Comparison of ENCODE assay signal across 8 mouse cellular contexts in genomic region chr2:3799767-3800554, GRCm38 (mm10).
A peak's percentile ranks its signal among the peaks of the same experiment; 100 is the strongest.
DNase-seq lines count a peak whose midpoint lies in the region; ATAC-seq and TF ChIP-seq lines count a peak whose summit lies in the region.

No protein-coding gene starts in this region.

- no peak overlapping the region for H3K4me3 ChIP-seq in MEL (ENCODE audit: control insufficient read depth in 1 of 2, insufficient read depth in 1 of 2, low read depth in 2 of 2, low read length in 2 of 2)
- H3K4me3 ChIP-seq in bone marrow macrophage, adult 2 months (ENCODE audit: insufficient read depth, low read length) = peak overlapping the region; percentile 43
- peak overlapping the region; percentile 21 for H3K4me3 ChIP-seq in embryonic facial prominence, embryonic 15.5 days (replicated peaks)
- H3K4me3 ChIP-seq in lung, embryonic 16.5 days (ENCODE audit: low read length) = peak overlapping the region; percentile 37

- no peak overlapping the region for H3K9ac ChIP-seq in MEL (ENCODE audit: control insufficient read depth, low read depth, low read length, poor library complexity, severe bottlenecking)
- no peak overlapping the region for H3K9ac ChIP-seq in embryonic facial prominence, embryonic 15.5 days
- peak overlapping the region; percentile 55 for H3K9ac ChIP-seq in lung, embryonic 16.5 days (ENCODE audit: low read length)

- H3K27ac ChIP-seq in MEL (ENCODE audit: control insufficient read depth, low read depth, low read length) = no peak overlapping the region
- no peak overlapping the region for H3K27ac ChIP-seq in bone marrow macrophage, adult 2 months (ENCODE audit: insufficient read depth, low read depth, low read length)
- no peak overlapping the region for H3K27ac ChIP-seq in embryonic facial prominence, embryonic 15.5 days (replicated peaks)
- H3K27ac ChIP-seq in lung, embryonic 16.5 days (ENCODE audit: low read length) = no peak overlapping the region

- no peaks in the 10 kb centered on the region for H3K79me2 ChIP-seq in MEL (ENCODE audit: control insufficient read depth, insufficient read depth, low read length, poor library complexity)

- ATAC-seq in embryonic facial prominence, embryonic 15.5 days (ENCODE audit: insufficient number of reproducible peaks, low FRiP score, low TSS enrichment, low read depth) = no peak; the same call in 1 of the 2 replicates
- peak; percentile 81 for ATAC-seq in lung, embryonic 16.5 days (ENCODE audit: low read depth)

- peak; percentile 92 for TF ChIP-seq RAD21 in MEL (IDR thresholded peaks at IDR 0.05; ENCODE audit: low read depth, low read length)

- no peaks in the 10 kb centered on the region for H3K36me3 ChIP-seq in MEL (ENCODE audit: control insufficient read depth in 1 of 2, insufficient read depth in 2 of 2, low read length in 2 of 2)
- H3K36me3 ChIP-seq in embryonic facial prominence, embryonic 15.5 days = no peaks in the 10 kb centered on the region
- H3K36me3 ChIP-seq in lung, embryonic 16.5 days (ENCODE audit: control insufficient read depth, insufficient read depth, low read length) = no peaks in the 10 kb centered on the region

- TF ChIP-seq POLR2A in MEL (IDR thresholded peaks at IDR 0.05; ENCODE audit: control insufficient read depth in 1 of 2, insufficient read depth in 1 of 2, low read depth in 1 of 2, low read length in 2 of 2, poor library complexity in 1 of 2) = no peak
- TF ChIP-seq POLR2A in bone marrow macrophage, adult 2 months (IDR thresholded peaks at IDR 0.05; ENCODE audit: borderline replicate concordance, low read depth, low read length) = no peak

- intact Hi-C loops in heart, postnatal 36 days (cut with DNase I) = loop anchor here (1.0 kb wide), 2 partner anchors 254 to 451 kb away; no protein-coding TSS in a partner anchor

- no peak for TF ChIP-seq EP300 in MEL (IDR thresholded peaks at IDR 0.05; ENCODE audit: low read depth in 1 of 2, low read length in 2 of 2)

- H3K4me1 ChIP-seq in MEL (ENCODE audit: control insufficient read depth in 1 of 2, insufficient read depth in 2 of 2, low read length in 2 of 2) = no peaks in the 10 kb centered on the region
- no peaks in the 10 kb centered on the region; the same call in 1 of the 2 replicates for H3K4me1 ChIP-seq in bone marrow macrophage, adult 2 months (ENCODE audit: control insufficient read depth, insufficient read depth, low read length)
- 0 out of 2 replicates have a peak, but pooled peaks cover 4% of the 10 kb centered on the region for H3K4me1 ChIP-seq in embryonic facial prominence, embryonic 15.5 days
- no peaks in the 10 kb centered on the region for H3K4me1 ChIP-seq in lung, embryonic 16.5 days (replicated peaks; ENCODE audit: control insufficient read depth, insufficient read depth, low read length)

- H3K9me3 ChIP-seq in MEL (replicated peaks; ENCODE audit: insufficient read depth, low read length) = no peaks in the 10 kb centered on the region
- no peaks in the 10 kb centered on the region for H3K9me3 ChIP-seq in embryonic facial prominence, embryonic 15.5 days (replicated peaks)
- no peaks in the 10 kb centered on the region for H3K9me3 ChIP-seq in lung, embryonic 16.5 days (ENCODE audit: control insufficient read depth, low read length)

- peak; percentile 54 to 84 (median 63) for TF ChIP-seq CTCF in MEL (IDR thresholded peaks at IDR 0.05 in 2 of 3, conservative IDR thresholded peaks at IDR 0.05 in 1 of 3; ENCODE audit: control insufficient read depth in 1 of 3, insufficient read depth in 1 of 3, low read depth in 2 of 3, low read length in 3 of 3, poor library complexity in 1 of 3, severe bottlenecking in 1 of 3)
- peak; percentile 86 for TF ChIP-seq CTCF in bone marrow macrophage, adult 2 months (IDR thresholded peaks at IDR 0.05; ENCODE audit: low read depth, low read length)

- H3K27me3 ChIP-seq in MEL (ENCODE audit: control insufficient read depth in 1 of 2, insufficient read depth in 2 of 2, low read length in 2 of 2) = peaks cover 0 to 4% of the 10 kb centered on the region in 2 experiments; a peak in 2 of 4 replicates
- no peaks in the 10 kb centered on the region for H3K27me3 ChIP-seq in embryonic facial prominence, embryonic 15.5 days
- no peaks in the 10 kb centered on the region for H3K27me3 ChIP-seq in lung, embryonic 16.5 days (ENCODE audit: control insufficient read depth, insufficient read depth, low read depth, low read length)

- peak; percentile 58 for DNase-seq in MEL (ENCODE audit: low read depth, low spot score)
- peak; percentile 32 to 36 for DNase-seq in heart, postnatal 36 days
- DNase-seq in large intestine, adult 2 months (ENCODE audit: low read depth, low spot score) = peak; percentile 42
- DNase-seq in ovary, postnatal 14 days (ENCODE audit: low spot score) = peak; percentile 20
- DNase-seq in thymus, postnatal 4 days = peak; percentile 66

- 12% methylated on average over 18 of the region's 18 CpGs for WGBS in embryonic facial prominence, embryonic 15.5 days
- WGBS in large intestine, adult 2 months = 4% methylated on average over 18 of the region's 18 CpGs
- 10% methylated on average over 18 of the region's 18 CpGs for WGBS in lung, embryonic 16.5 days

- H3K4me2 ChIP-seq in embryonic facial prominence, embryonic 15.5 days (replicated peaks) = peak overlapping the region; percentile 48
- peak overlapping the region; percentile 67 for H3K4me2 ChIP-seq in lung, embryonic 16.5 days (ENCODE audit: low read depth, low read length)

TF ChIP-seq in MEL, 35 proteins besides CTCF, POLR2A, EP300 and RAD21:
- peak; percentile 78 for TF ChIP-seq ZC3H11A (IDR thresholded peaks at IDR 0.05; ENCODE audit: low read depth, low read length)
- no peak for TF ChIP-seq TCF12 (IDR thresholded peaks at IDR 0.05; ENCODE audit: low read depth, low read length)
- peak; percentile 84 for TF ChIP-seq SMC3 (IDR thresholded peaks at IDR 0.05; ENCODE audit: low read depth, low read length)

Comparison
In these comparisons a context has a peak if more than half of its experiments do, and no peak if none do; other contexts are left out.
1. H3K4me3 ChIP-seq: peak in bone marrow macrophage, adult 2 months (single experiment), embryonic facial prominence, embryonic 15.5 days (single experiment) and lung, embryonic 16.5 days (single experiment); none in MEL (0 of 2).
2. Peak in every context shown above with its lines, with median percentiles within 50 percentile points of each other: DNase-seq.